Mouse (Mus musculus): ENCODE measurements around the gene Epb41. TPM values are rescaled to one million over a fixed set of nuclear protein-coding genes. Genes with fewer than 3 reads are reported as not detected.

The Epb41 gene
- polyA plus RNA-seq, 1 experiment from 2014 or later: 61.7 TPM

DNA sequence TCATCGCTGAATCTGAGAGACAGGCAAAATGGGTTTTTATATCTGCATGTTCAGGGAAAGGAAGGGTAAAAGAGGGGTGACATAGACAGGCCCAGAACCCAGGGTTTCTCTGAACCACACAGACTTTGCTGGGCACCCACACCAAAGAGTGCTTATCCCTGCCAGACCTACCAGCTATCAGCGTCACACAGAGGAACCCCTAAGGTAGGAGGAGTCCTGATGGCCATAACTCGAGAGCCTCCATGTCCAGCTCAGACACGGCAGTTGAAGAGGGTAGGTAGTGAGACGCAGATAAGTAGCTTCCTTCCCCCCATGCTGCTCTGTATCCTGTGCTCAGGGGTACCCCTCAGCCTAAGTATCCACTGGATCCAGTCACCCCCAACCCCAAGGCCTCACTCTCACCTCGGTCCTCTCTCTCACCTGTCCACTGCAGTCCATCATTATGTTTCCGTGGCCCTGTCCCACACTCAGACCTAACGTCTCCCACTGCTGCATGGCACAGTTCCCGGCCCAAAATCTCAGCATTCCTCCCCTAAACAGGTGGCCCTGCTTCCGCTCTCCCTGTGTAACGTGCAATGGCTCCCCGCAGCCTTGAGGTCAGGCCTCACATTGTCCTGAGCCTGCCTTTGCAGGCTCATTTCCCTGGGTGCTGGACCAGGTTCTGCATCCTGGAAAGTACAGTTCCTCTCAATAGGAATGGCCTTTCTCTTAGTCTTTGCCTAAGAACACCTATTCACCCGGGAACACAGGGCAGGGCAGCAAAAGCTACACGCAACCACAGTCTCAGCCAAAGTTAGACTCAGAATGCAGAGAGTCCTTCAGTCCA is 7.8 kb downstream of the Epb41 start:
- no peak overlapping the region for H3K9ac ChIP-seq (ENCODE audit: low read depth, low read length)
- H3K36me3 ChIP-seq (ENCODE audit: control insufficient read depth, insufficient read depth, low read length): no peaks in the 10 kb centered on the region
- H3K9me3 ChIP-seq (replicated peaks; ENCODE audit: control insufficient read depth, low read length, poor library complexity, severe bottlenecking): no peaks in the 10 kb centered on the region
- H3K27me3 ChIP-seq (ENCODE audit: control insufficient read depth, insufficient read depth, low read depth, low read length): no peaks in the 10 kb centered on the region
- H3K4me3 ChIP-seq (ENCODE audit: low read depth, low read length): no peak overlapping the region
- H3K4me2 ChIP-seq (ENCODE audit: low read length): no peak overlapping the region
- ATAC-seq: no peak
- no peak overlapping the region for H3K27ac ChIP-seq (ENCODE audit: low read length)
- peaks cover 4% of the 10 kb centered on the region; the same call in 1 of the 2 replicates for H3K4me1 ChIP-seq (ENCODE audit: control insufficient read depth, insufficient read depth, low read length)
- 88% methylated on average over 14 of the region's 14 CpGs for WGBS

DNA sequence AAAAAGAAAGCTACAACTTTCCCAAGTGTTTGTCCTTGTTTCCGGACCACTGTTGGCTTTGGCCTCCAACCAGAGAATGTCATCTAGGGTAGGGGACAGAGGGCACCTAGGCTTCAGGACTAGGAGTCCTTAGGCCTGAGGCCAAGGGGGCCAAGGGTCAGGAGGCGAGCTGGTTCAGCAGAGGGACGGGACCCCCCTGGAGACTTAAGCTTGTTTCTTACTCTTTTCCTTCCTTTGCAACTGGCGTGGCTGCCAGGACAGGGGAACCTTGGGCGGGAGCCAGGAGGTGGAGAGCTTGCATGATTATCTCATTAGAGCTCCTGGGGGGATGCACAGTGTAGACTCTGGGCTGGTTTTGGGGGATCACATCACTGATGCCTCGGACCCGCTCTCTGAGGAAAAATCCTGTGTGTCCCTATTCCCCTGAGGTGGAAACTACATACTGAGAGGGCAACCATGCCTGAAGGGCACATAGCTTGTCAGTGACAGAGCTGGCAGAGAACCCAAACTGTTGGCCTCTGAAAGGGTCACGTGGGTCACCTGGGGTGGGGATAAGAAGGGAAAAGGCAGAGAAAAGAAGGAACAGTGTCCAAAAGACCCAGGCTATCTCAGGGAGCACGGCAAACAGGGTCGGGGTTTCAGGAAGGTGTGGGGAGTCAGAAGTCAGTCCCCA is 8.9 kb downstream of the Epb41 start:
- WGBS: 50% methylated on average over 10 of the region's 10 CpGs
- Histone ChIP-seq H3K4me3 (ENCODE audit: low read depth, low read length) (no peak overlapping the region), H3K4me2 (ENCODE audit: low read length) (no peak overlapping the region), H3K27ac (ENCODE audit: low read length) (no peak overlapping the region), H3K9me3 (replicated peaks; ENCODE audit: control insufficient read depth, low read length, poor library complexity, severe bottlenecking) (no peaks in the 10 kb centered on the region), H3K36me3 (ENCODE audit: control insufficient read depth, insufficient read depth, low read length) (no peaks in the 10 kb centered on the region), H3K27me3 (ENCODE audit: control insufficient read depth, insufficient read depth, low read depth, low read length) (no peaks in the 10 kb centered on the region), H3K4me1 (ENCODE audit: control insufficient read depth, insufficient read depth, low read length) (peaks cover 4% of the 10 kb centered on the region; the same call in 1 of the 2 replicates), H3K9ac (ENCODE audit: low read depth, low read length) (no peak overlapping the region)
- no peak for ATAC-seq

DNA sequence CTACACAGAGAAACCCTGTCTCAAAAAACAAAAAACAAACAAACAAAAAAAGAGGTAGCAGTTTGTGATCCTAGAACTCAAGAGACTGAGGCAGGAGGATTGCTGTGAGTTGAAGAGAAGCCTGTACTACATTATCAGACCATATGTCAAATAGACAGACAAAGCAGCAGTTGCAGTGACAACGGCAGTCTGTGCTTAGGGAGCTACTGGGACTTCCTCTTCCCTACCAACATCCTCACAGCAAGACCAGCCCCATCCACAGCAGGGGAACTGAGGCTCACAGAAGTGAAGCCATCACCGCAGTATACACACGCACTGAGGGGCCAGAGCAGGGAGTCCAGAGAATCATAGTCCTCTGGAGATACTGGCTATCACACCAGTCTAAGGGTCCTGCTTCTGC is 9.5 kb downstream of the Epb41 start:
- H3K9ac ChIP-seq (ENCODE audit: low read depth, low read length): no peak overlapping the region
- H3K4me3 ChIP-seq (ENCODE audit: low read depth, low read length): no peak overlapping the region
- H3K9me3 ChIP-seq (replicated peaks; ENCODE audit: control insufficient read depth, low read length, poor library complexity, severe bottlenecking): no peaks in the 10 kb centered on the region
- WGBS: 81% methylated on average over 3 of the region's 3 CpGs
- H3K4me2 ChIP-seq (ENCODE audit: low read length): no peak overlapping the region
- no peak for ATAC-seq
- no peaks in the 10 kb centered on the region for H3K27me3 ChIP-seq (ENCODE audit: control insufficient read depth, insufficient read depth, low read depth, low read length)
- H3K4me1 ChIP-seq (ENCODE audit: control insufficient read depth, insufficient read depth, low read length): peaks cover 4% of the 10 kb centered on the region; the same call in 1 of the 2 replicates
- H3K36me3 ChIP-seq (ENCODE audit: control insufficient read depth, insufficient read depth, low read length): no peaks in the 10 kb centered on the region
- H3K27ac ChIP-seq (ENCODE audit: low read length): no peak overlapping the region

DNA sequence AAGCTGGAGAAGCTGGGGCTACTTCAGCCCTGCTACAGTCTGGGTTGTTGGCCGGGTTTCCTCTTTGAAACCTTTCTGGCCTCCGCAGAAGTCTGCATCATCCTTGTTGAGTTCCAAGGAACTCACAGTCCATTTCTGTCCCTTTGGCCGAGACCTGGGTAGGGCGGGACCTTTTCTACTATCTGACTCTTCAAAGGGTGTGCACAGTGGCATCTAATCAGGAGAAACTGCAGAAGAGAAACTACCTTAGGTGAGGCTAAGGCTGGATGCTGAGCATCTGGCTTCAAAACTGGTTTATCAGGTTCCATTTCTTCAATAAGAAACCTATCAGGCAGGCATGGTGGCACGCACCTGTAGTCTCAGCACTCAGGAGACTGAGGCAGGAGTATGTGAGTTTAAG is 10.6 kb downstream of the Epb41 start:
- no peaks in the 10 kb centered on the region for H3K36me3 ChIP-seq (ENCODE audit: control insufficient read depth, insufficient read depth, low read length)
- no peak for ATAC-seq
- H3K27ac ChIP-seq (ENCODE audit: low read length): no peak overlapping the region
- H3K4me1 ChIP-seq (ENCODE audit: control insufficient read depth, insufficient read depth, low read length): peaks cover 4% of the 10 kb centered on the region; the same call in 1 of the 2 replicates
- H3K9ac ChIP-seq (ENCODE audit: low read depth, low read length): no peak overlapping the region
- no peak overlapping the region for H3K4me2 ChIP-seq (ENCODE audit: low read length)
- WGBS: 88% methylated on average over 5 of the region's 5 CpGs
- no peaks in the 10 kb centered on the region for H3K27me3 ChIP-seq (ENCODE audit: control insufficient read depth, insufficient read depth, low read depth, low read length)
- H3K4me3 ChIP-seq (ENCODE audit: low read depth, low read length): no peak overlapping the region
- H3K9me3 ChIP-seq (replicated peaks; ENCODE audit: control insufficient read depth, low read length, poor library complexity, severe bottlenecking): no peaks in the 10 kb centered on the region

DNA sequence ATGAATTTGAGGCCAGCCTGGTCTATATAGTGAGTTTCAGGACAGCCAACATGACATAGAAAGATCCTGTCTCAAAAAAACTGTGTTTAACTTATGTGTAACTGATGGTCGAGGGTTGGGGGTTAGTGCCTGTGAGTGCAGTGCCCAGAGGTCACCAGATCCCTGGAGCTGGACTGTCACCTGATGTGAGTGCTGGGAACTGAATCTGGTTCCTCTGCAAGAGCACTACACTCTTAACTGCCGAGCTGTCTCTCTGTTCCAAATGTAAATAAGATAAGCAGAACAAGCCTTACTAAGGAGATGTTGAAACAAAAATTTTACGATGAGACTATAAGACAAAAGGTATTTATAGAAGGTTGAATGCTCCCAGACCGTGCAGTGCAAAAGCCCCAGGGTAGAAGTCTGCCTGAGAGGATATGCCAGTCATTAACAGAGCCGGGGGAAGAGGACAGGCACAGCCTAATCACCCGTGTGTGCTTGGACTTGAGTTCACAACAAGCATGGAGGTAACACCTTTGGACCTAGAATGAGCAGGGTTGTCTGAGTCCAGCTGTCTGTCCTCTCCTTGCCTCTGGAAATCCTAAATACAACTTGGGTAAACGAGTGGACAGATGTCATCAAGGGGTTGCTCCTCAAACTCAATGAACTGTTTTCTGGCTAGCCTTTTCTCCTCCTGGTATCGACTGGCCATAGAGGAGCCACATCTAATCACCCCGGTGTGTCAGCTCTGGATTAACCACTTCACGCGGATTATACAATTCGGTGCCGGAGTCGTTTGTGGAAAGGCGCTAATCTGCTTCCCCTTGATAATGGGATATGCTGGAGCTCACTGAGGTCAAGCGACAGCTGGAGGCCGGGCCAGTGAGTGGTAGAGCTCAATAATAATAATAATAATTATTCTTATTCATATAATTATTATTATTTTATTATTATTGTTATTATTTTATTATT is 11.9 kb downstream of the Epb41 start:
- Histone ChIP-seq H3K4me3 (ENCODE audit: low read depth, low read length) (no peak overlapping the region), H3K36me3 (ENCODE audit: control insufficient read depth, insufficient read depth, low read length) (no peaks in the 10 kb centered on the region), H3K27me3 (ENCODE audit: control insufficient read depth, insufficient read depth, low read depth, low read length) (no peaks in the 10 kb centered on the region), H3K27ac (ENCODE audit: low read length) (no peak overlapping the region), H3K9me3 (replicated peaks; ENCODE audit: control insufficient read depth, low read length, poor library complexity, severe bottlenecking) (no peaks in the 10 kb centered on the region), H3K4me2 (ENCODE audit: low read length) (no peak overlapping the region), H3K9ac (ENCODE audit: low read depth, low read length) (no peak overlapping the region), H3K4me1 (ENCODE audit: control insufficient read depth, insufficient read depth, low read length) (peaks cover 4% of the 10 kb centered on the region; the same call in 1 of the 2 replicates)
- no peak for ATAC-seq
- WGBS: 53% methylated on average over 17 of the region's 17 CpGs

DNA sequence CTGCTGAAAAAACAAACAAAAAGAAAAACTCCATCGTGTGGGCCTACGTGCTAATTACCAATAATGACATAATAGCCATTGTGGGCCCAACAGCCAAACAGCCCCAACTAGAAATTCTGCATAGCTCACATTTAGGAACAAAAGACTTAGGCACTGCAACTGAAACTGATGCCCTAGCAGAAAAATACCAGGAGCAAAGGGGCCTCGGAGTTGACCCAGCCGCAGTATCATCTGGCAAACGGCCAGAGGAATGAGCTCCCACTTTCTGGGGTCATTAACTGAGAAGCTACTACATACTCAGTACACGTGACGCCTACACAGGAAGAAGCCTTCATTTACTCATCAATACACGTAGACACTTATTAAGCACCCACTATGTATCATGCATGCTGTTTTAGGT is 12.8 kb downstream of the Epb41 start:
- no peak for ATAC-seq
- Histone ChIP-seq H3K9ac (ENCODE audit: low read depth, low read length) (no peak overlapping the region), H3K9me3 (replicated peaks; ENCODE audit: control insufficient read depth, low read length, poor library complexity, severe bottlenecking) (no peaks in the 10 kb centered on the region), H3K27me3 (ENCODE audit: control insufficient read depth, insufficient read depth, low read depth, low read length) (no peaks in the 10 kb centered on the region), H3K4me3 (ENCODE audit: low read depth, low read length) (no peak overlapping the region), H3K4me2 (ENCODE audit: low read length) (no peak overlapping the region), H3K36me3 (ENCODE audit: control insufficient read depth, insufficient read depth, low read length) (no peaks in the 10 kb centered on the region), H3K27ac (ENCODE audit: low read length) (no peak overlapping the region), H3K4me1 (ENCODE audit: control insufficient read depth, insufficient read depth, low read length) (peaks cover 4% of the 10 kb centered on the region; the same call in 1 of the 2 replicates)
- 78% methylated on average over 8 of the region's 8 CpGs for WGBS

DNA sequence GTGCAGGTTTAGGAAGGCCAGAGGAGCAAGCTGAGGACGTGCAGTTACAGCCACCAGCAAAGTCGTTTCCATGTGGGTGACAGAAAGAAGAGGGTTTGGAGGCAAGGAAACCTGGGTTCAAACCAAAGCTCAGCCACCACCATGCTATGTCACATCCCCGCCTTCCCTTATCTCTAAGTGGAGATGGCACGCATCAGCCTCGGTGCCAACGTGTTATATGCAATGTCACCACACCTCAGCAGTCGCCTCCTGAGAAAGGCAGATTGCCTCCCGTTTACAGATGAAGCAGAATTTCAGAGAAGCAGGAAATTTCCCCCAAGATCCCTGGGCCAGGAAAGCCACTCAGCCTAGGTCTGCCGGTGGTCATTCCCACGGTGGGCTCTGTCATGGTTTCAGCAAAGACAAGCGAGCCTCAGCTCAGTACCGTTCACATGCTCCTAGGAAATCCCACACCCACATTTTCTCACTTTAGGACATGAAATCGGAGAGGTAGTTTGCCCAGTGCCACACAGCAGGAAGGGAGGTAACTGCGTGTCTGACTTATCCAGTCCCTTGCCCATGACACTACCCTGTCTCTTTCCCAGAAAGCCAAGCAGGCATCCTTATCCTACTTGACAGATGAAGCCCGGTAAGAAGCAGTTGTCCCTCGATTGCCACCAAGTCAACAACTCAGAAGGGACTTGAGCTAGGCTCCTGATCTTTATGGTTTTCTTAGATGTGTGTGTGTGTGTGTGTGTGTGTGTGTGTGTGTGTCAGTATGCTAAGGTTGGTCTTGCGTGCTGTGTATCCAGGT is 14.9 kb downstream of the Epb41 start:
- Histone ChIP-seq H3K36me3 (ENCODE audit: control insufficient read depth, insufficient read depth, low read length) (no peaks in the 10 kb centered on the region), H3K4me2 (ENCODE audit: low read length) (no peak overlapping the region), H3K4me1 (ENCODE audit: control insufficient read depth, insufficient read depth, low read length) (no peaks in the 10 kb centered on the region), H3K27ac (ENCODE audit: low read length) (no peak overlapping the region), H3K9me3 (replicated peaks; ENCODE audit: control insufficient read depth, low read length, poor library complexity, severe bottlenecking) (no peaks in the 10 kb centered on the region), H3K9ac (ENCODE audit: low read depth, low read length) (no peak overlapping the region), H3K4me3 (ENCODE audit: low read depth, low read length) (no peak overlapping the region), H3K27me3 (ENCODE audit: control insufficient read depth, insufficient read depth, low read depth, low read length) (no peaks in the 10 kb centered on the region)
- WGBS: 77% methylated on average over 17 of the region's 17 CpGs
- ATAC-seq: no peak

DNA sequence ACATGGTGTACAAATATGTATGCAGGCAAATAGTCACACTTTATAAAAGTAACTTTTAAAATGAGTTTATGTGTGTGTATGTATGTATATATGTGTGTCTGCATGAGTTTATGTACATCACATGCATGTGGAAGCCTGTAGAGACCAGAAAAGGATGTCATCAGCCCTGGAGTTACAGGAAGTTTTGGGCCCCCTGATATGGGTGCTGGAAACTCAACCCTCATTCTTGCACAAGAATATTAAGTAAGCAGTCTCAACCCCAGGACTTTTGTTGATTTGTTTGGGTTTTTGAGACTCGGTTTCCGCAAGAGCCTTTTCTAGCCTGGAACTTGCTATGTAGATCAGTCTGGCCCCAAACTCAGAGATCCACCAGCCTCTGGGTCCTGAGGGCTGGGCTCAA is 15.6 kb downstream of the Epb41 start:
- 97% methylated on average over 2 of the region's 2 CpGs for WGBS
- H3K9ac ChIP-seq (ENCODE audit: low read depth, low read length): no peak overlapping the region
- ATAC-seq: no peak
- H3K9me3 ChIP-seq (replicated peaks; ENCODE audit: control insufficient read depth, low read length, poor library complexity, severe bottlenecking): no peaks in the 10 kb centered on the region
- H3K4me3 ChIP-seq (ENCODE audit: low read depth, low read length): no peak overlapping the region
- no peak overlapping the region for H3K4me2 ChIP-seq (ENCODE audit: low read length)
- H3K4me1 ChIP-seq (ENCODE audit: control insufficient read depth, insufficient read depth, low read length): no peaks in the 10 kb centered on the region
- no peaks in the 10 kb centered on the region for H3K27me3 ChIP-seq (ENCODE audit: control insufficient read depth, insufficient read depth, low read depth, low read length)
- H3K27ac ChIP-seq (ENCODE audit: low read length): no peak overlapping the region
- H3K36me3 ChIP-seq (ENCODE audit: control insufficient read depth, insufficient read depth, low read length): no peaks in the 10 kb centered on the region
